Mouse (Mus musculus) large intestine, adult 2 months (tissue): Measurements from ENCODE around the gene Tmem74b. TPM values are rescaled to one million over a fixed set of nuclear protein-coding genes. Genes with fewer than 3 reads are reported as not detected.

Source experiments
- DNase-seq: peaks from one replicate; pipeline ENCODE4 v3.0.0-alpha.2; 2012; ENCODE audit warnings: low read depth, low spot score
- WGBS: fragments of 180-500 bp; shearing (Covaris S2); methylation state at CpG from one replicate; pipeline ENCODE4 v1.1.7; 2018; 5-methylcytosine and 5-hydroxymethylcytosine counted together
- polyA plus RNA-seq: library from polyadenylated mRNA; depleted of rRNA; stranded (reverse); fragments of >200 nt; gene quantifications from 2 replicates; pipeline ENCODE4 v1.2.3, GENCODE M21; 2012; rRNA removed

Tmem74b gene
- polyA plus RNA-seq, 1 experiment: 0.36 TPM

DNA sequence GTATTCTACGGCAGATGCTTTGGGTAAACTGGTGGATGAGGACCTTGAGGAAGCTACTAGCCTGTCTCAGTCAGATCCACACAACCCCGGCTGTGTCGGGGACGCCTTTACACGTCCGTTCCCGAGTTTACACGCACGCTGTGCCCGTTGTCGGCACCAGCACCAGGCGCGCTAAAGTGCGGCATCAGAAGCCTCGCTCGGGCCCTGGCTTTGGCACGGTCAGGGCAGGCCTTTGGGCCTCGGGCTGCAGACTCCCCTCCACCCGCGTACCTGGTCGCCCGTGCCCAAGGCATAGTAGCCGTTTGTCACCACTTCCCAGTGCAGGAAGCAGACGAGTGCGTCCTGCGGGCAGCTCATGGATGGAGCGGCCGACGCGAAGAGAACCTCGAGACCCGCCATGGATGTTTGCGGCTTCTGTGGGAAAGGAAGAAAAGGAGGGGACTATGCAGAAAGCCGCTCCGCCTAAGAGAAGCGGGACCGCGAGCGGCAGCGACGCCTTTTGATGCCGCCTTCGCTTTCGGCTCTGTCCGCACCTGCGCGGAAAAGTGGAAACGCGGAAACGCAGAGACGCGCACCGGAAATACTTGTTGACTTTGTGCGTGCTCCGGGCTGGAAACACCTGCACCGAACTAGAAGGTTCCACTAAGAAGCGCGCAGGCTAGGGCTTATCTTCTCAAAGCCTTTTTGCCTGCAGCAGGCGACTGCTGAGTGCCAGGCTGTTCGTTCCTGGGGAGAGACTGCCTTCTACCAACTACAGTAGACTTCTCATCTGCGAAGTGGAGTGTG lies 39.1 kb downstream of the Tmem74b start:
- under 1% methylated on average over 61 of the region's 61 CpGs for WGBS
- DNase-seq: peak; percentile 75

- DNase-seq: no peak
- 100% methylated on average over 1 of the region's 1 CpGs for WGBS
Observed at GRCm38 (mm10) chr2:151742084-151742483, 40.3 kb downstream of the Tmem74b start.

DNA sequence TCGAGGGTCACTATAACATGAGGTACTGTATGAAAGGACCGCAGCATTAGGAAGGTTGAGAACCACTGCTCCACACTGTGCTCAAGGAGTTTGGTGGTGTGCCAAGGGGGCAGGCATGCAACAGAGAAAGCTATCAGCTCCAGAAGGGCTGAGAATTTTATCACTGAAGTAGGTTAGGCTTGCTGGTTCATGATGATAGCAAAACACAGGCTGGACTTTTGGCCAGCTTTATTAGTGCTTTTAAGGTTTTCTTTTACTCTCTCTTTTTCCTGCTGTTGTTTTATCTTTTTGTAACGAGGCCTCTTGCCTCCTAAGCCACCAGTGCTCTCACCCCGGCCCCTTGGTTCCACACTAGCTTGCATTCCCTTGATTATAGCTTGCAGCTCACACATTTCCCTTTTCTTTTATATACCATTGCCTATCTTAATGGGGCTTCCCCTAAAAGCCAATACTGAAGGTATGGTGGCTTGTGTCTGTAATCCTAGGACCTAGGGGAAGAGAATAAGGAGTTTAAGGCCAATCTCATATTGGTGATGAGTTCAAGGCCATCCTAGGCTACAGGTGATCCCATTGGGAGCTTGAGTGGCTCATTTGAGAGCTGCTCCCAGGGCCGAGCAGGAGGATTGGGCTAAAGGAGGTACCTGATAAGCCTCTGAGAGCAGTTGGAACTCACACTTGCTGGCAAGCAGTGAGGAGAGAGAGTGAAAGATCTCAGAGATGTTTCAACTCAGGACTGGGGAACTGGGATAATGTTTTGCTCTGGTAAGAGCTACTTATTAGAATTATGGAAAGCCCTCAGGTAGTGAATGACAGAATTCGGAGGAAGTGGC lies 41.3 kb downstream of the Tmem74b start:
- WGBS: 60% methylated on average over 6 of the region's 6 CpGs
- no peak for DNase-seq

- DNase-seq: no peak
Observed at GRCm38 (mm10) chr2:151743845-151744244, 42.0 kb downstream of the Tmem74b start, which contains the start of gene Psmf1. Gene Psmf1, minus strand, starts transcription at chr2:151744186.

DNA sequence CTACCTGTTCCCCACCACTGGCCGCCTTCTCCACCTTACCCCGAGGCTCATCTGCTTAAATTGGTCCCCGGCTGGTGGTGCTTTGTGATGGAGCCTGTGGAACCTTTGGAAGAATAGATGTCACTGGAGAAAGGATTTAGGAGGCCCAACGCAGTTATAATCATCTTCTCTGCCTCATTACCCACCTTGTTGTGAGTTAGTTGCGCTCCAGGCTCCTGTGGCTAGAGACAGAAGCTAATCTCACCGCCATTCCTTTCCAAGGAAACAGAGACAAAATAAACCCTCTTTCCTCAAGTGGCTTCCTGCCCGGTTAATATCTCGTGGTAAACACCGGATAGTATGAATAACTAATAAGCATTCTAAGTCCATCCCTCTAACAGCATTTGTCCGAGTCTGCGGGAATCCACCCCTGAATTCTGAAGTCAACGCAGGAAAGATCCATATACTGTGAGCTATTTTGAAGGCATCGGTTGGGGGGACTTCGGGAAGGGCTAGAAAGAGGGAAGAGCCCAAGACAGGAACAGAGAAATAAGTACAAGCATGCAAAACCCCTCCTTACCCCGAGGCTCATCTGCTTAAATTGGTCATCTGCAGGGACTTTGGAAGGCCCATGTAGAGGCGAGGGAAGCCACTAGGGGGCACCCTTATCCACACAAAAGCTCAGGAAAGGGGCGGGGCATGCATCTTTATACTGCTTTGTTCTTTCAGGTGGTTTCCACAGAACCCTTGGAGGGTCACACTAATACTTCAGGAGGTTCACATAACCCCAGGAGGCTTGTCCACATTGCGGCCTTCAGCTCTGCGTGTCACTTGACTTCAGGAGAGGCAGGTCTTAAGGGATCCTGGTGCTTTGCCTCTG lies 46.3 kb downstream of the Tmem74b start:
- peak; percentile 32 for DNase-seq
- WGBS: 39% methylated on average over 19 of the region's 19 CpGs

GRCm38 (mm10) chr2:151751330-151751729 lies 49.5 kb downstream of the Tmem74b start:
- WGBS: 48% methylated on average over 5 of the region's 5 CpGs
- no peak for DNase-seq

DNA sequence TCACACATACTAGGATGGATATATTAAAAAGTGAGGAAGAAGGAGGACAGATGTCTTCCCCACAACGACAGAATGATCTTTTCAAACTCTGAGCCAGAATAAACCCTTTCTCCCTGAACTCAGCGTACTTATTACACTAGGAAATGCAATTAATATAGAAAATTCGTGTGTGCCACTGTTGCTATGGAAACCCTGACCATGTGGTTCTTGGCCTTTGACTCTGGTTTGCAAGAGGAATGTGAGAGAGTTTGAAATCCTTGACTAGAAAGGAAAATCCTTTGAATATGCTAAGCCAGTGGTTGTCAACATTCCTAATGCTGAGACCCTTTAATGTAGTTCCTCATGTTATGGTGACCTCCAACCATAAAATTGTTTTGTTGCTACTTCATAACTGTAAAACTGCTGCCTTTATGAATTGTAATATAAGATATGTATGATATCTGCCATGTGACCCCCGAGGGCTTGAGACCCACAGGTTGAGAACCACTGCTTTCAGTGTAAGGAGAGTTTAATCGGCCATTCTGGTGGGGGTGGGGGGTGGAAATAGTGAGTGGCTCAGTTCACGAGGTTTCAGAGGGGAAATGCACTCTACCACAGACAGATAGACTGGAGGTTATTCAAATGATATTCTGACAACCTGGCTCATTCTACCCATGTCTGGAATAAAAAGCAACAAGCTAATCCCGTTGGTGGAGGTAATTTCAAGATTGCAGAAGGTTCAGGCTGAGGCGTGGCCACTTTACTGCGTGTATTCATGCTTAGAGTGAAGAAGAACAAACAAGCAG lies 54.7 kb downstream of the Tmem74b start:
- no peak for DNase-seq
- 28% methylated on average over 9 of the region's 9 CpGs for WGBS

DNA sequence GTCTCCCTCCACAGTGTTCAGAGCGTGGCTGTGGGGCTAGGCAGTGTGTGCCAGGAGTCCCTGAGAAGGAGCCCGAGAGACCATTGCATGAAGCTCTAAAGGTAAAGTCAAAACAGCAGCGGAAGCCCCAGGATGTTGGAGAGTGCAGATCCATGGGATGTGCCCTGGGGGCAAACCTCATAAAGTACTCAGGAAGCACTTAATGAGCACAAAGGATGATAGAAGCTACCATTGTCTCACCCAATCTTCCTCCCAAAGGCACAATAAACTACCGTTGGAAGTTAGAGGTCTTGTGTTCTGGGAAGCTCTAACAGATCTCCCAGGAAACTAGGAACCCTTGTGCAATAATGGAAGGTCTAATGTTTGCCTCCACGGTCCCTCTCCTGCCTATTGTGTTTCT lies 55.6 kb downstream of the Tmem74b start:
- no peak for DNase-seq
- WGBS: 36% methylated on average over 5 of the region's 5 CpGs

DNA sequence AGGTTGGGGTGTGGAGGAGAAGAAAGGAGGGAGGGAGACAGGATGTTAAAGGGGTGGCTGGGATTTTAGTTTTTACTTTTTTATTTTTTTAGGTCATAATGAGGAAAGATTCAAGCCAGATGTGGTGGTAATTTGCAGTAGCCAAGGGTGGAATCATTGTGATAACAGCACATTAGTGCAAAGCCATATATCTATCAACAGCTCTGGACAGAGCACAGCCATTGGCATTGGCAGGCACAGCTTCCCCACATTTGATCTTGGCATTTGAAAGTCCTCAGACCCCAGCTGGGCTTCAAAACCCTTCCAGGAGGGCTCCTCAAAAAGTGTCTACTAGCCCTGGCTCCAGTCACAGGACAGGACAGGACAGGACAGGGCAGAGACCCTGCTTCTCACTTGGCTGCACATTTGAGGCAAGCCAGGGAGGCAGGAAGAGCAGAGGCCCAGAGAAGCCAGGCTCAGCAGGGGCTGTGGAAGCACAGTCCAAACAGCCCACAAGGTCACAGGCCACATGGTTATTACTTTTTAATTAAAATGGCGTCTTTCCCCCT lies 57.1 kb downstream of the Tmem74b start:
- 40% methylated on average over 1 of the region's 1 CpGs for WGBS
- no peak for DNase-seq

Other genes with a start within 250 kb of the Tmem74b start
- not detected in 2 replicates for gene 4921509C19Rik, start 225.9 kb upstream of the Tmem74b start, polyA plus RNA-seq
- gene Nsfl1c, start 207.8 kb upstream of the Tmem74b start, polyA plus RNA-seq: 45.3 and 55.3 TPM in 2 replicates
- 82.7 and 98.9 TPM in 2 replicates for gene Fkbp1a, start 159.5 kb upstream of the Tmem74b start, polyA plus RNA-seq
- 157 and 170 TPM in 2 replicates for gene Sdcbp2, start 129.4 kb upstream of the Tmem74b start, polyA plus RNA-seq
- 12.5 and 14.0 TPM in 2 replicates for gene Snph, start 69.4 kb upstream of the Tmem74b start, polyA plus RNA-seq
- not detected in 2 replicates for gene Rad21l, start 33.5 kb upstream of the Tmem74b start, polyA plus RNA-seq
- gene Psmf1, start 42.2 kb downstream of the Tmem74b start, polyA plus RNA-seq: 35.9 and 39.1 TPM in 2 replicates
- not detected in 2 replicates for gene Rspo4, start 140.9 kb downstream of the Tmem74b start, polyA plus RNA-seq
- gene Angpt4, start 209.2 kb downstream of the Tmem74b start, polyA plus RNA-seq: 0.32 and 0.49 TPM in 2 replicates